Mouse (Mus musculus): Measurements from ENCODE around the gene Irak1. TPM values are rescaled to one million over a fixed set of nuclear protein-coding genes. Genes with fewer than 3 reads are reported as not detected.

The Irak1 gene
- 10 to 100 TPM; 45.2 to 50.7 TPM for total RNA-seq (2021)

- intact Hi-C loops (cut with DNase I): loop anchor here (5.0 kb wide), 1 partner anchor 51 kb away; no protein-coding TSS in a partner anchor
- peak; percentile 77 for DNase-seq
Observed at GRCm38 (mm10) chrX:74023188-74024049, at the start of gene Irak1. Irak1 (minus strand) TSS chrX:74023918.

- intact Hi-C loops (cut with DNase I): no loop called here
Observed at GRCm38 (mm10) chrX:74070794-74071193, 47.1 kb upstream of the Irak1 start.

GRCm38 (mm10) chrX:74067891-74068290 lies 44.2 kb upstream of the Irak1 start:
- peak; percentile 31 for DNase-seq
- intact Hi-C loops (cut with DNase I): no loop called here

More at GRCm38 (mm10) chrX:74070794-74071193, 47.1 kb upstream of the Irak1 start:
- no peak for DNase-seq

GRCm38 (mm10) chrX:74045107-74045506 lies 21.4 kb upstream of the Irak1 start:
- intact Hi-C loops (cut with DNase I): no loop called here
- DNase-seq: no peak

GRCm38 (mm10) chrX:74037702-74038375 lies 14.1 kb upstream of the Irak1 start:
- intact Hi-C loops (cut with DNase I): no loop called here
- DNase-seq: peak; percentile 5

- intact Hi-C loops (cut with DNase I): no loop called here
- DNase-seq: no peak
Observed at GRCm38 (mm10) chrX:74030000-74030399, 6.3 kb upstream of the Irak1 start.

GRCm38 (mm10) chrX:74022795-74023187 lies 927 bp downstream of the Irak1 start:
- no peak for DNase-seq
- intact Hi-C loops (cut with DNase I): loop anchor here (5.0 kb wide), 1 partner anchor 50 kb away; no protein-coding TSS in a partner anchor

GRCm38 (mm10) chrX:74014597-74014996 lies 9.1 kb downstream of the Irak1 start:
- no peak for DNase-seq
- intact Hi-C loops (cut with DNase I): no loop called here

- DNase-seq: no peak
- intact Hi-C loops (cut with DNase I): no loop called here
Observed at GRCm38 (mm10) chrX:74008063-74008462, 15.7 kb downstream of the Irak1 start.

GRCm38 (mm10) chrX:74006401-74006800 lies 17.3 kb downstream of the Irak1 start:
- no peak for DNase-seq
- intact Hi-C loops (cut with DNase I): no loop called here

- intact Hi-C loops (cut with DNase I): no loop called here
- DNase-seq: no peak
Observed at GRCm38 (mm10) chrX:74003644-74004043, 20.1 kb downstream of the Irak1 start.

- intact Hi-C loops (cut with DNase I): no loop called here
- DNase-seq: no peak
Observed at GRCm38 (mm10) chrX:74001024-74001423, 22.7 kb downstream of the Irak1 start.

- intact Hi-C loops (cut with DNase I): no loop called here
- DNase-seq: peak; percentile 8
Observed at GRCm38 (mm10) chrX:73998911-73999869, 24.5 kb downstream of the Irak1 start.

- DNase-seq: no peak
- intact Hi-C loops (cut with DNase I): no loop called here
Observed at GRCm38 (mm10) chrX:73977783-73978182, 45.9 kb downstream of the Irak1 start.

- intact Hi-C loops (cut with DNase I): no loop called here
Observed at GRCm38 (mm10) chrX:73976283-73976682, 47.4 kb downstream of the Irak1 start.

GRCm38 (mm10) chrX:73972774-73973173 lies 50.9 kb downstream of the Irak1 start:
- DNase-seq: no peak
- intact Hi-C loops (cut with DNase I): loop anchor here (5.0 kb wide), 1 partner anchor 50 kb away; the partner anchor contains the start of gene Irak1

More at GRCm38 (mm10) chrX:73976283-73976682, 47.4 kb downstream of the Irak1 start:
- no peak for DNase-seq

- intact Hi-C loops (cut with DNase I): loop anchor here (5.0 kb wide), 1 partner anchor 52 kb away; the partner anchor contains the start of gene Irak1
Observed at GRCm38 (mm10) chrX:73970781-73971180, 52.9 kb downstream of the Irak1 start.

GRCm38 (mm10) chrX:73969729-73970128 lies 54.0 kb downstream of the Irak1 start:
- DNase-seq: no peak
- intact Hi-C loops (cut with DNase I): loop anchor here (5.0 kb wide), 1 partner anchor 53 kb away; the partner anchor contains the start of gene Irak1

More at GRCm38 (mm10) chrX:73970781-73971180, 52.9 kb downstream of the Irak1 start:
- no peak for DNase-seq

- intact Hi-C loops (cut with DNase I): no loop called here
- no peak for DNase-seq
Observed at GRCm38 (mm10) chrX:73969167-73969566, 54.6 kb downstream of the Irak1 start.
